Mouse (Mus musculus): ENCODE results near the gene Hsdl1.
A peak's percentile ranks its signal among the peaks of the same experiment; 100 is the strongest.

Hsdl1 gene

GRCm38 (mm10) chr8:119574437-119575365 is at the start of gene Hsdl1, which contains the start of gene Dnaaf1:
Gene Hsdl1, minus strand, starts transcription at chr8:119575183.
Gene Dnaaf1, plus strand, starts transcription at chr8:119575235.
- peak; percentile 95 for DNase-seq (ENCODE audit: extremely low spot score, low spot score)

GRCm38 (mm10) chr8:119623744-119624143 is 48.8 kb upstream of the Hsdl1 start:
- DNase-seq (ENCODE audit: extremely low spot score, low spot score) = no peak

GRCm38 (mm10) chr8:119623061-119623460 is 48.1 kb upstream of the Hsdl1 start:
- no peak for DNase-seq (ENCODE audit: extremely low spot score, low spot score)

GRCm38 (mm10) chr8:119622555-119622954 is 47.6 kb upstream of the Hsdl1 start:
- DNase-seq (ENCODE audit: extremely low spot score, low spot score) = no peak

GRCm38 (mm10) chr8:119620848-119621465 is 46.0 kb upstream of the Hsdl1 start:
- no peak for DNase-seq (ENCODE audit: extremely low spot score, low spot score)

- DNase-seq (ENCODE audit: extremely low spot score, low spot score) = no peak
These were observed 45.3 kb upstream of the Hsdl1 start for GRCm38 (mm10) chr8:119620116-119620840.

GRCm38 (mm10) chr8:119618887-119619286 is 43.9 kb upstream of the Hsdl1 start:
- DNase-seq (ENCODE audit: extremely low spot score, low spot score) = no peak

GRCm38 (mm10) chr8:119617586-119617985 is 42.6 kb upstream of the Hsdl1 start:
- DNase-seq (ENCODE audit: extremely low spot score, low spot score) = no peak

GRCm38 (mm10) chr8:119616811-119617210 is 41.8 kb upstream of the Hsdl1 start:
- DNase-seq (ENCODE audit: extremely low spot score, low spot score) = no peak

- no peak for DNase-seq (ENCODE audit: extremely low spot score, low spot score)
These were observed 41.4 kb upstream of the Hsdl1 start for GRCm38 (mm10) chr8:119616358-119616757.

- DNase-seq (ENCODE audit: extremely low spot score, low spot score) = no peak
These were observed 40.1 kb upstream of the Hsdl1 start for GRCm38 (mm10) chr8:119615096-119615495.

- no peak for DNase-seq (ENCODE audit: extremely low spot score, low spot score)
These were observed 37.5 kb upstream of the Hsdl1 start, which contains the start of gene Adad2 for GRCm38 (mm10) chr8:119612471-119612870. Gene Adad2, plus strand, starts transcription at chr8:119612747.

GRCm38 (mm10) chr8:119606224-119606623 is 31.2 kb upstream of the Hsdl1 start:
- DNase-seq (ENCODE audit: extremely low spot score, low spot score) = no peak

- DNase-seq (ENCODE audit: extremely low spot score, low spot score) = peak; percentile 95
These were observed 30.0 kb upstream of the Hsdl1 start, which contains the start of gene Taf1c for GRCm38 (mm10) chr8:119604996-119605395. Gene Taf1c, minus strand, starts transcription at chr8:119605222.

GRCm38 (mm10) chr8:119604398-119604803 is 29.4 kb upstream of the Hsdl1 start:
- no peak for DNase-seq (ENCODE audit: extremely low spot score, low spot score)

GRCm38 (mm10) chr8:119603771-119604170 is 28.8 kb upstream of the Hsdl1 start:
- DNase-seq (ENCODE audit: extremely low spot score, low spot score) = no peak

GRCm38 (mm10) chr8:119591456-119591855 is 16.5 kb upstream of the Hsdl1 start:
- DNase-seq (ENCODE audit: extremely low spot score, low spot score) = no peak

GRCm38 (mm10) chr8:119590348-119590747 is 15.4 kb upstream of the Hsdl1 start:
- no peak for DNase-seq (ENCODE audit: extremely low spot score, low spot score)

GRCm38 (mm10) chr8:119588844-119589243 is 13.9 kb upstream of the Hsdl1 start:
- no peak for DNase-seq (ENCODE audit: extremely low spot score, low spot score)

GRCm38 (mm10) chr8:119588321-119588720 is 13.3 kb upstream of the Hsdl1 start:
- DNase-seq (ENCODE audit: extremely low spot score, low spot score) = no peak

GRCm38 (mm10) chr8:119585901-119586300 is 10.9 kb upstream of the Hsdl1 start:
- DNase-seq (ENCODE audit: extremely low spot score, low spot score) = no peak
